Mouse (Mus musculus) hindbrain, embryonic 10.5 days (tissue): ENCODE measurements at regions not wholly inside any gene's neighbourhood (a gene's known extent, or its start where the extent isn't known, plus 50 kb on each side); places are given as distances from the start of the nearest gene placed in this dataset.
"Not testable (repeated sequence)": the region's sequence is repeated elsewhere in the genome, so short reads cannot be mapped to it uniquely, and the experiment has no call there.

Source experiments
- DNase-seq: peaks from one replicate; pipeline ENCODE4 v3.0.0-alpha.2; 2017; ENCODE audit warnings: low spot score
- H3K27ac ChIP-seq: fragments of 300-500 bp; sonication (generic); 2 replicates; pipeline ENCODE4 v1.5.1; 2016; ENCODE audit warnings: mild to moderate bottlenecking, moderate library complexity
- H3K27me3 ChIP-seq: fragments of 300-500 bp; sonication (generic); 2 replicates; pipeline ENCODE4 v1.6.1; 2016; ENCODE audit warnings: mild to moderate bottlenecking; ENCODE audit not compliant: poor library complexity, insufficient read depth, severe bottlenecking
- H3K36me3 ChIP-seq: fragments of 300-500 bp; sonication (generic); 2 replicates; pipeline ENCODE4 v1.6.1; 2016; ENCODE audit warnings: mild to moderate bottlenecking, moderate library complexity
- H3K4me1 ChIP-seq: fragments of 300-500 bp; sonication (generic); replicated peaks from 2 replicates; pipeline ENCODE4 v1.6.1; 2016; ENCODE audit warnings: mild to moderate bottlenecking
- H3K4me3 ChIP-seq: fragments of 300-500 bp; sonication (generic); 2 replicates; pipeline ENCODE4 v1.5.1; 2016; ENCODE audit warnings: mild to moderate bottlenecking, moderate library complexity
- H3K9me3 ChIP-seq: fragments of 300-500 bp; sonication (generic); 2 replicates; pipeline ENCODE4 v1.6.1; 2016; ENCODE audit warnings: mild to moderate bottlenecking, moderate library complexity
- WGBS: fragments of 180-500 bp; shearing (Covaris S2); methylation state at CpG from one replicate; pipeline ENCODE4 v1.1.7; 2016; 5-methylcytosine and 5-hydroxymethylcytosine counted together

GRCm38 (mm10) chr12:23026976-23027375, 753.1 kb downstream of the Gm10330 start:
- not testable (repeated sequence) for DNase-seq, H3K27me3 ChIP-seq, H3K9me3 ChIP-seq, H3K27ac ChIP-seq, H3K4me1 ChIP-seq, H3K36me3 ChIP-seq, H3K4me3 ChIP-seq
- 85% methylated on average over 6 of the region's 6 CpGs for WGBS

- H3K27me3 ChIP-seq, H3K4me3 ChIP-seq, DNase-seq, H3K9me3 ChIP-seq, H3K4me1 ChIP-seq, H3K27ac ChIP-seq, H3K36me3 ChIP-seq: not testable (repeated sequence)
- WGBS, result 83% methylated on average over 8 of the region's 8 CpGs
These were observed 756.5 kb downstream of the Gm10330 start for GRCm38 (mm10) chr12:23023556-23023955.

GRCm38 (mm10) chr12:23010199-23010598, 769.9 kb downstream of the Gm10330 start:
- WGBS, result 2% methylated on average over 37 of the region's 37 CpGs
- peak; percentile 71 for DNase-seq
- not testable (repeated sequence) for H3K36me3 ChIP-seq, H3K9me3 ChIP-seq, H3K4me1 ChIP-seq, H3K27me3 ChIP-seq
- H3K27ac ChIP-seq, result peak overlapping the region; percentile 84
- peak overlapping the region; percentile 57 for H3K4me3 ChIP-seq

- H3K4me1 ChIP-seq, H3K27me3 ChIP-seq, H3K9me3 ChIP-seq, H3K36me3 ChIP-seq: not testable (repeated sequence)
- Histone ChIP-seq H3K27ac (peak overlapping the region; percentile 84), H3K4me3 (peak overlapping the region; percentile 57)
- 1% methylated on average over 26 of the region's 48 CpGs for WGBS
- peak; percentile 47 for DNase-seq
These were observed 770.4 kb downstream of the Gm10330 start for GRCm38 (mm10) chr12:23009662-23010061.
